Mouse (Mus musculus) gastrocnemius, adult 8-10 months (tissue): ENCODE measurements at regions not wholly inside any gene's neighbourhood (a gene's known extent, or its start where the extent isn't known, plus 50 kb on each side); places are given as distances from the start of the nearest gene placed in this dataset.

ENCODE experiments used
- DNase-seq, 2 experiments: peaks; one replicate each; pipeline ENCODE4 v3.0.0; 2022; ENCODE audit warnings: low spot score in 2 of 2

DNA sequence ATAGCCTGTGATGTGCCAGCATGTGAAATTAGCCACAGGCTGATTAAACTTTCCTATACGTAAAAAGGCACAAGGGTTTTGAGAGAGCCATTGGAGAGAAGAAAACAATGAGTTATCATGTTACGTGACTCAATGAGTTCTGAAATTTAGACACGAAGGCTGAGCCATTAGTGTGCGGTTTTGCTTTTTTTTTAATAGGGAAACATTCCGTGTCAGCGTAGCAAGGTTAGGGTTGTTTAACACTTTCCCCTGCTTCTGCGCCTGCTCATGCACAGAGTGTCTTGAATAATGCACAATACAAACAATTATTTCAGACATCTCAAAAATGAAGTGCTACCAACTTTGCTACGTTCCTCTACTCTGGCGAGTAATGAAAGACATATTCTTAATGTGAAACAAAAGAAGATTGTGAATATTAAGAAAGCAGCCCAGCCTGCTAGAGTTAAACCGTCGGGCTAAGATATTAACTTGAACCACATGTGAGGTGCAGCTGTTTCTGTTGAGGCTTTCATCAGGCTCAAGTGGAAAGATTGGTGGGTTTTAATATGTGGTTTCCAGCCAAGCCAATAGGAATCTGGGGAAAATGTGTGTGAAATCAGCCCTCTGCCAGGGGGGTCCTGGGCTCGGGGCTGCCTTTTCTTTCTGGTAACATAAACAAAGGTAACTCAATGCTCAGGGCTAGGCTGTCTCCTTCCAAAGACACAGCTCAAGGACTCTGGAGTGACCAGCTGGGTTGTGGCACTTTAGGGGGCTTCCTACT lies 287.2 kb downstream of the Slc4a3 start:
- no peak for DNase-seq

- DNase-seq: no peak
Measured at GRCm38 (mm10) chr1:75834361-75834760, 288.3 kb downstream of the Slc4a3 start.

GRCm38 (mm10) chr1:75839551-75840223 lies 293.6 kb downstream of the Slc4a3 start:
- no peak for DNase-seq

DNA sequence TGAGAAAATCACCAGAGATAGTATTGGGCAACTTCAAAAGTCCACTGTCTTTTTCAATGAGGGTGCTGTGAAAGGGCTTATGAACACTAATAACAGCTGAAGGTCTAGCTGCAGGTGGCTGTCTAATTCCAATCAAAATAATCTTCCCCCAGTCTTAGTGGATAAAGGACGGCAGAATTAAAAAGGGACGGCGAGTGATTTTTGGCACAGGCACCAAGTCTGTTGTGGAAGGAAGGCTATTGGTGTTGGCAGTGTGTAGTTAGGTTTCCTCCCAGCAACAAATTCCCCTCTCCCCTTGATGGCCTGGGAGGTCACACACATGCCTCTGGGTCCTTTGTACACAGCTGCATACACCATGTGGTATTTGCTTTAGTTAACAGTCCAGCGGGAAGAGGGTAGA lies 296.3 kb downstream of the Slc4a3 start:
- no peak for DNase-seq

DNA sequence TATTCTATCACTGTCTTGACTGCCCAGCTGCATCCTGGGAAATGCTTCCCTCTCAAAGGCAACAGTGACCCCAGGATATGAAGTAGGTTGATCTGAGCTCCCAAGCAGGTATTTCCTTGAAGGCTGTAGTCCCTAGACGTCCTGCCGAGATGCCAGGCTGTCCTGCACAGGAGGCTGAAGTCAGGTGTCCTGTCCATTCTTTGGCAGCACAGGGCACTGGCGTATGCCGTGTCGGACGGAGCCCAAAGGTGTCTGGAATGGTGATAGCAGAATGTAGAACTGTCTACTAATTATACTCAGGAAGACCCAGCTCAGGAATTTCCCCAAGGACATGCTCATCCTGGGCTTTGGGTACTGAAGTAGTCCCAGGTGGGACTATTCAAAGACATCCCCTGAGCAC lies 297.3 kb downstream of the Slc4a3 start:
- DNase-seq: no peak

GRCm38 (mm10) chr1:75844123-75844522 lies 298.1 kb downstream of the Slc4a3 start:
- no peak for DNase-seq

DNA sequence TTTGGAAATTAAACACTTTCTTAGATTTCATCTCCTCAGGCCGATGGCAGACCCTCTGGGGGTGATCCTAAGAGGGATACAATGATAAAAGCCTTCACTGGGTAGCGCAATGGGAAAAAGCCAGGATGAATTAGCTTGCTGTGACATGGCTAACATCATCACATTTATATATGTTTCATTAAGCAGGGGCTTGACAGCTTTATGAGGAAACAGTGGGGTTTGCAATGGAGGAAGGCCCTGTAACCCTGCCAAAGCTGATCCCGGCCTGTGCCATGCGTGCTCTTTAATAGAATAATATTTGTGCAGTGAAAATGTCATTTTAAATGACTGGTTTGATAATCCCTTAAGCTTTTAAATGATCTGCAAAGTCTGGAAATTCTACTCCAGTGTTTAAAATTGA lies 298.5 kb downstream of the Slc4a3 start:
- DNase-seq: no peak

DNA sequence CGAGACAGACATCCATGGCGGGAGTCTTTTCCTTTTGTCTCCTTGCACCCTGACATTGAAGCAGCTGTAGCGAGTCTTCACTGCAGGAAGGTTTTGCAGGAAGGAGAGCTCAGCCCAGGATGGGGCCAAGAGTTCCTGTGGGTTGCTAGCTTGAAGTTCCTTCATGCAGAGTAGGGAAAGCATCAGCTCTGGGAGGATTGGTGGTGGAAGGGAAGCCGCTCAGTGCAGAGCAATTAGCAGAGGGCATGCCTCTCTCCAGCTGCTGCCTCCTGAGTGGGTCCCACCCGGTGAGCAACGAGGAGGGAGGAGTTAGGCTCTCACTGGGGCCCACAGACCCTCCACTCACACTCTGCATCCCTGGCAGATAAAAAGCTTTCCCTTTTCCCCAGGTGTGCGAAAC lies 298.9 kb downstream of the Slc4a3 start:
- DNase-seq: no peak

DNA sequence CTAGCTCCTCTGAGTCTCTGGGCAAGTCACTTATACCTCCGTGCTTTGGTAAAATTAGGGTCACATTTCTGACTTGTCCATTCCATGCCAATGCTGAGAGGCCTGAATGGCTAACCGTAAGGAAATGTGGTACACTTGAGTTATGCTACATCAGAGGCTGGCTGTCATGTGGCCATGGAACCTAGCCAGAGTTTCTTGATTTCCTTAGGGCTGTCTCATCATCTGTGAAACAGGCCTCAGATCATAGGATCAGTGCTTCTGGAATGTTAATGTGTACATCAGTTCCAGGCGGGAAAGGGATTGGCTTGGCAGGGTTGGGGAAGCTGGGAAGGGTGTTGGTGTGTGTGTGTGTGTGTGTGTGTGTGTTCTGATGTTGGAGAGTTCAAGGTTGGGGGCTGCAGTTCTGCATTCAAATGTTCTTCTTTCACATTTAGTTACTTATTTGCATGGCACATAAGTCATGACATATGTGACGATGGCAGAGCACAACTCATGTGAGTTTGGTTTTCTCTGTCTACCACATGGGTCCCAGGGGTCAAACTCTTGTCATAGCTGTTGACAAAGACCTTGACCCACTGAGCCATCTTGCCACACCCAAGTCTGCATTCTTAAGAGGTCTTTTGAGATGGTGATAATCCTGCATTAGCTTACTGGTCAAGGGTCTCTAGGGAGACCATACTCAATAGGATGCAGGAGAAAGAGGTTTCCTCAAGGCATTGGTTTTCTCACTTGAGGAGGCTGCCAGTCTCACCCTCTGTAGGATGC lies 299.9 kb downstream of the Slc4a3 start:
- DNase-seq: no peak

DNA sequence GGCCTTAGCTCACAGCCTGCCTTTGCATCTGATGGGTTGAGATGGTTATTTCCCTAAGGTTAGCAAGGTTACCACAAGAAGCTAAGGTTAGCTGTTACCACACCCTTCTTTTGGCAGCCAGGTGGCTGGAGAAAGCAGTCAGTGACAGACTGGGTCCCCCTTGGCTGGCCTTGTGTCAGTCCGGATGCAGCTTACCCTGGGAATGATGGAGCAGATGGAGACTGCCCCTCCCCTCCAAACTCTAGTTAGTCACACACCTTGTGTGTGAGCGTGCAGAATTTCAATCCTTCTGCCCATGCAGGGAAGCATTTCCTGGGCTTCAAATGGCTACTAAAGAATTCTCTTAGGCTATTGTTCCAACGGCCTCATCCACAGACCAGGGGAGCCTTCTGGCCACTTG lies 301.6 kb downstream of the Slc4a3 start:
- no peak for DNase-seq

DNA sequence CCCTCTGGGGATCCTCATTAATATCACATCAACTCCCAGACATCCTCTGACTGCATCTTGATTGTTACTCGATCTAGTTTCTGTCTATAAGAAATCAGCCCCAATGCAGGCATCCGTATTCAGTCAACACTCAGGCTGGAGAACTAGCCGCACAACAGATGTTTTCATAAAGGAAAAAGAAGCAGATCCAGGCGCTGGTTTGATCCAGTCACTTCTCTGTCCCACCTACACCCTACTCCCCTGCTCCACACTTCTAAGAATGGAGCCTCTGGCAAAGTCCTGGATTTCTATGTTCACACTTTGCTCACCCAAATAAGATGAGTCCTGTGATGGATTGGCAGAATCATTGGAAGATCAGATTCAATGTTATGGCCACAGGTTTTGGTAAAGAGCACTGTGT lies 302.4 kb downstream of the Slc4a3 start:
- DNase-seq: no peak

GRCm38 (mm10) chr1:75850131-75850530 lies 304.1 kb downstream of the Slc4a3 start:
- DNase-seq: no peak

GRCm38 (mm10) chr1:75858551-75859255 lies 312.6 kb downstream of the Slc4a3 start:
- no peak for DNase-seq

DNA sequence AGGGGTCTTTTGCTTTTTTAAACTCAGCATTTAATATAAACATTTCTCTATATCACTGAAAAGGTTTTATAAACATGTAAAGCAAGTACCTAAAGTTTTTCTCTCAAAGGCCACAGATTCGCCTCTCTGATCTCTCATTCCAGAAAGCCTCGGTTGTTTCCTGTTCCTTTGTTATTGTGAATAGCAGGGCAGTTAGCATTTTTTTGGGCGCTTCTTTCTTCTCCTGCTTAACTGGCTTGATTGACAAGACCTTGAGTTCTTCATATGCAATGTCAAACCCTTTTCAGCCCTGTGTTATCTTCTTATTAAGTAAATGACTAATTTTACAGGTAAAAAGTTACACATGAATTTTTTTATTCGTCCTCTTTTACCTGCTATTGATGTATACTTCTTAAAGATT lies 316.7 kb downstream of the Slc4a3 start:
- no peak for DNase-seq

GRCm38 (mm10) chr1:75866556-75866955 lies 320.5 kb downstream of the Slc4a3 start:
- DNase-seq: no peak

DNA sequence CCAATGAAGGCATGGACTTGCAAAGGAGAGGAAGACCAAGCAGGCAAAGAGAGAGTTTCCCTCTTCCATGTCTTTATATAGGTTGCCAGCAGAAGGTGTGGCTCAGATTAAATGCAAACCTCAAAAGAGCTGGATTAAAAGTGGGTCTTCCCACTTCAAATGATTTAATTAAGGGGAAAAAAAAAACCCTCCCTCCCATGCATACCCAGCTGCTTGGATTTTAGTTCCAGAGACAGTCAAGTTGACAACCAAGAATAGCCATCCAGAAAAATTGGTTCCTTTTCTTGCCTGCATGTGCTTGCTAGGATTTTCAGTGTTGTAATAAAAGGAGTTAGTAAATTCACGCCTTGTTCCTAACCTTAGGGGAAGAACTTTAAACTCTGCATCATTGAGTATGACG lies 323.3 kb downstream of the Slc4a3 start:
- no peak for DNase-seq

GRCm38 (mm10) chr1:75869846-75870245 lies 323.8 kb downstream of the Slc4a3 start:
- no peak for DNase-seq

DNA sequence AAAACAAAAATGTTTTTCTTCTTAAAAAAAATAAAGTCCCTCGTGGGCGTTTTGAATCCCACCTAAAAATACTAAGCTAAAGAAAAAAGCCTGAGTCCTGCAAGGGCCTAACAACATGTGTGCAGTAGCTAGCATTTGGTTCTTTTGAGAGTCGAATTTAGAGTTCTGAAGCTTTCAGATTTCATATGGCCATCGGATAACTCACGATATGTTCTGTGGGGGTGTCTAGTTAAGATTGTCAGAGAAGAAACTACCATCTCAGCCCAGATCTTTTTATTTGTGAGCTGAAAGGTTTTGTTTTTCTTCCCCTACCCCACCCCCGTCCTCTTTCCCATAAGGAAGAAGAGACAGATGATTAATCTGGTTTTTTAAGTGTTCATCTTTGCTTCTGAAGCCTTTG lies 327.8 kb downstream of the Slc4a3 start:
- DNase-seq: no peak

GRCm38 (mm10) chr1:75877209-75877608 lies 331.1 kb downstream of the Slc4a3 start:
- DNase-seq: no peak

DNA sequence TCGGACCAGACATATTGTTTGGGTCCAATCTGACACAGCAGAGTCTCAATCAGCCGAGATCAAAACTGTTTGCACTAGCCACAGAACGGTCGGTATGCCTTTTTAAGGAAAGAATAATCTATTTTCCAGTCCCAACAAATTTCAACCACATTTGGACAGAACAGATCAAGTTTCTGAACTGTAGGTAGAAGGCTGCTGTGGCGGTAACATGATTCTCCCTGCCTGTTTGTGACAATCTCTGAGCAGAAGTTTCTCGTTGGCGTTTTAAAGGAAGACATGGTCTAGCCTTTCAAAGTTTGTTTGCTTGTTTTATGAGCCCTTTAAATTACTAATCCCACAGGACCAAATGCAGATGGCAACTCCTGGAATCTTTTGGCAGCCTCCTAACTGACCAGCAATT lies 339.6 kb downstream of the Slc4a3 start:
- DNase-seq: no peak

- no peak for DNase-seq
Measured at GRCm38 (mm10) chr1:75888499-75889208, 342.6 kb downstream of the Slc4a3 start.
